Mouse (Mus musculus): Measurements from ENCODE around the gene Pikfyve. TPM values are rescaled to one million over a fixed set of nuclear protein-coding genes. Genes with fewer than 3 reads are reported as not detected.

Pikfyve gene
- polyA plus RNA-seq, 1 experiment from 2014 or later, result 3.7 TPM

DNA sequence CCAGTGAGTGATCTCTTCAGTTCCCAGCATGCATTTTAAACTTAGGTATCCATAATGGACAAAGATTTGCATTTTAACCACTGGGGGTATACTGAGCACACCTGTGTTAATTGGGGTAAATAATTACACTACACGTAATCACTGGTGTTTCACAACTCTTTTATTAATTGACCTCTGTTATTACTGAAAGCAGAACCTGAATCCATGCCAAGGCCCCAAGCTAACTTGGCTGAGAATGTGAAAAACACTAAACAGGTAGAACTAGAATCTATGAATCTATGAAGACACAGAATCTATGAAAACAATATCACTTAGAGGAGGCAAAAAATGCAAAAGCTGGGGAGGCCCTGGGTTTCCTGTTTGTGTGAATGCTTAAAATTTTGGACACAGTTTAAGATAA, 19.0 kb upstream of the Pikfyve start:
- Histone ChIP-seq H3K9me3 (replicated peaks; ENCODE audit: control insufficient read depth, low read length) (no peaks in the 10 kb centered on the region), H3K4me3 (ENCODE audit: low read depth, low read length) (no peak overlapping the region), H3K4me1 (ENCODE audit: control insufficient read depth, low read depth, low read length) (no peaks in the 10 kb centered on the region), H3K9ac (ENCODE audit: low read depth, low read length) (no peak overlapping the region), H3K4me2 (ENCODE audit: low read depth, low read length) (no peak overlapping the region), H3K36me3 (ENCODE audit: control insufficient read depth, insufficient read depth) (peaks cover 9% of the 10 kb centered on the region; the same call in 1 of the 2 replicates), H3K27ac (ENCODE audit: low read length) (no peak overlapping the region), H3K27me3 (ENCODE audit: control insufficient read depth, insufficient read depth, low read depth, low read length) (no peaks in the 10 kb centered on the region)
- ATAC-seq (ENCODE audit: low read depth), result no peak
- 74% methylated on average over 1 of the region's 1 CpGs for WGBS (ENCODE audit: insufficient replicate concordance)

DNA sequence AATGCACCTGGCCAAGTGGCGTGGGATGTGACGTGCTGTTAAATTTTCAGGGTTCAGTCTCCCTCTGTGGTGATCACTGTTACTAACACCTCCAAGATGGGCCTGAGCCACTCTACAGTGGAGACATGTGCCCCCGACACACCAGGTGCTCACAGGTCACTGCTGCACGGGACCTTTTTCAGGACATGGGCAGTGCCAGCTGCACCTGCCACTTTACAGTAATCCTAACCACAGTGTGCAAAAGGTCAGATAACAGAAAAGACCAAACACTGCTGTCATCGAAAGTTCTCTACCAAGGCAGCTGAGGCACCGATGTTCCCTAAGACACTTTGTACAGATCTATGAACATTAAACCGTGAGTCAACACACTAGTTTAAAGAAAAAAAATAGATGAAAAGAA, 16.9 kb upstream of the Pikfyve start:
- H3K36me3 ChIP-seq (ENCODE audit: control insufficient read depth, insufficient read depth), result peaks cover 8% of the 10 kb centered on the region; the same call in 1 of the 2 replicates
- no peaks in the 10 kb centered on the region for H3K27me3 ChIP-seq (ENCODE audit: control insufficient read depth, insufficient read depth, low read depth, low read length)
- WGBS (ENCODE audit: insufficient replicate concordance), result 54% methylated on average over 7 of the region's 7 CpGs
- no peak for ATAC-seq (ENCODE audit: low read depth)
- H3K27ac ChIP-seq (ENCODE audit: low read length), result no peak overlapping the region
- H3K9me3 ChIP-seq (replicated peaks; ENCODE audit: control insufficient read depth, low read length), result no peaks in the 10 kb centered on the region
- H3K4me1 ChIP-seq (ENCODE audit: control insufficient read depth, low read depth, low read length), result no peaks in the 10 kb centered on the region
- no peak overlapping the region for H3K4me3 ChIP-seq (ENCODE audit: low read depth, low read length)
- no peak overlapping the region for H3K9ac ChIP-seq (ENCODE audit: low read depth, low read length)
- no peak overlapping the region for H3K4me2 ChIP-seq (ENCODE audit: low read depth, low read length)

GRCm38 (mm10) chr1:65169947-65170346, 16.5 kb upstream of the Pikfyve start:
- ATAC-seq (ENCODE audit: low read depth), result no peak
- no peak overlapping the region for H3K4me2 ChIP-seq (ENCODE audit: low read depth, low read length)
- no peaks in the 10 kb centered on the region for H3K27me3 ChIP-seq (ENCODE audit: control insufficient read depth, insufficient read depth, low read depth, low read length)
- no peaks in the 10 kb centered on the region for H3K9me3 ChIP-seq (replicated peaks; ENCODE audit: control insufficient read depth, low read length)
- no peaks in the 10 kb centered on the region for H3K4me1 ChIP-seq (ENCODE audit: control insufficient read depth, low read depth, low read length)
- WGBS (ENCODE audit: insufficient replicate concordance), result 30% methylated on average over 5 of the region's 5 CpGs
- no peak overlapping the region for H3K9ac ChIP-seq (ENCODE audit: low read depth, low read length)
- H3K4me3 ChIP-seq (ENCODE audit: low read depth, low read length), result no peak overlapping the region
- H3K27ac ChIP-seq (ENCODE audit: low read length), result no peak overlapping the region
- peaks cover 5% of the 10 kb centered on the region; the same call in 1 of the 2 replicates for H3K36me3 ChIP-seq (ENCODE audit: control insufficient read depth, insufficient read depth)

DNA sequence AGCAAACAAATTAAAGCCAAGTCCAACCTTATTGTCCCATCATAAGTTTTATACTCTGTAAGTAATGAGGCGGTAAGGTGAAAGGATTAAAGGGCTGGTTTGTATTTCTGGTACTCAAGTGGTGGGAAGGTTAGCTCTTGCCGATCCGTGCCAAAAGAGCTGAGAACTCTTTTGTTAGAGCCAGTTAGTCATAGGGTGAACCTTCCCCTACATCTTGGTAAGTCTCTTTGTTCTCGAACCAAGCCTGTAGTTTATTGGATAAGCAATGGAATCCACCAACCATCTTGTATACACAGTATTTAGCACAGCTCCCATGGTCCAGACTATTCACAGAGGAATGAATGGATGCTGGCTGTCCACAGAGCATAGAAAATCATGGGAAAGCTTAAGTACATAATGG, 14.9 kb upstream of the Pikfyve start:
- no peak for ATAC-seq (ENCODE audit: low read depth)
- H3K4me2 ChIP-seq (ENCODE audit: low read depth, low read length), result no peak overlapping the region
- H3K9me3 ChIP-seq (replicated peaks; ENCODE audit: control insufficient read depth, low read length), result no peaks in the 10 kb centered on the region
- WGBS (ENCODE audit: insufficient replicate concordance), result 78% methylated on average over 4 of the region's 4 CpGs
- H3K4me3 ChIP-seq (ENCODE audit: low read depth, low read length), result no peak overlapping the region
- H3K27me3 ChIP-seq (ENCODE audit: control insufficient read depth, insufficient read depth, low read depth, low read length), result no peaks in the 10 kb centered on the region
- no peak overlapping the region for H3K27ac ChIP-seq (ENCODE audit: low read length)
- no peaks in the 10 kb centered on the region; the same call in 1 of the 2 replicates for H3K4me1 ChIP-seq (ENCODE audit: control insufficient read depth, low read depth, low read length)
- peaks cover 5% of the 10 kb centered on the region; the same call in 1 of the 2 replicates for H3K36me3 ChIP-seq (ENCODE audit: control insufficient read depth, insufficient read depth)
- no peak overlapping the region for H3K9ac ChIP-seq (ENCODE audit: low read depth, low read length)

DNA sequence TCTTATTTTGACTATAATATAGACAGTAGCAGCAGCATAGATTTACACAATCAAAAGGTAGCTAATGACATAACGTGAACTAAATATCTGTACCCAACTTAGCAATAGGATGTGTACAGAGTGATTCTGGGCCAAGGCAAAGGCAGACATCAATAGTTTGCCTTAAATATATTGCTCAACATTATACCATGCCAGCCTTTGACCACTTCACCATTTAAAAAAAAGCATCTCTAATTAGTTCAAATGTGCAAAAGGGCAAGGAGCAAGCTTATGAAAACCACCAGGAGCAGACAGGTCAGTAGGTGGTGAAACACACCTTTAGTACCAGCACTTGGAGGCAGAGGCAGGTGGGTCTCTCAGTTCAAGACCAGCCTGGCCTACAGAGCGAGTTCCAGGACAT, 12.8 kb upstream of the Pikfyve start:
- ATAC-seq (ENCODE audit: low read depth), result no peak
- Histone ChIP-seq H3K27ac (ENCODE audit: low read length) (no peak overlapping the region), H3K9me3 (replicated peaks; ENCODE audit: control insufficient read depth, low read length) (no peaks in the 10 kb centered on the region), H3K9ac (ENCODE audit: low read depth, low read length) (no peak overlapping the region), H3K36me3 (ENCODE audit: control insufficient read depth, insufficient read depth) (no peaks in the 10 kb centered on the region), H3K4me1 (ENCODE audit: control insufficient read depth, low read depth, low read length) (peaks cover 11% of the 10 kb centered on the region), H3K27me3 (ENCODE audit: control insufficient read depth, insufficient read depth, low read depth, low read length) (no peaks in the 10 kb centered on the region), H3K4me2 (ENCODE audit: low read depth, low read length) (no peak overlapping the region), H3K4me3 (ENCODE audit: low read depth, low read length) (no peak overlapping the region)
- 51% methylated on average over 2 of the region's 2 CpGs for WGBS (ENCODE audit: insufficient replicate concordance)

DNA sequence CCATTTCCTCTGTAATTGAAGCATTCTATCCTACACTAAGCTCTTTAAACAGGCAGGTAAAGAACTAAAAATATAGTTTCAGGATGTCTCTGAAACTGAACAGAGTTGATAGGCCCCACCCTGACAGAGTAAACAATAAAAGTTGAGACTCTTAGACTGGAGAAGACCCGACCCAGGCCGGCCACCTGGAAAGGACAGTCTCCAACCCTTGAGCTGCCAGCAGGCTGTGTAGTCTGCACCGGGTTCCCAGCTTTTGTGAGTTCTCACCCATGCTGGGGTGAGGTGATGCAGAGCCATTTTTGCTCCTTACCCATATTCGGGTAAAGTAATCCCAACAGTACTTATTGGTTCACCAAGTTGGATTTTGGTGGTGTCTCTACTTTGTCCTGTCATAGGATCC, 10.3 kb upstream of the Pikfyve start:
- ATAC-seq (ENCODE audit: low read depth), result no peak
- Histone ChIP-seq H3K36me3 (ENCODE audit: control insufficient read depth, insufficient read depth) (no peaks in the 10 kb centered on the region), H3K4me3 (ENCODE audit: low read depth, low read length) (no peak overlapping the region), H3K27me3 (ENCODE audit: control insufficient read depth, insufficient read depth, low read depth, low read length) (no peaks in the 10 kb centered on the region), H3K9ac (ENCODE audit: low read depth, low read length) (no peak overlapping the region), H3K9me3 (replicated peaks; ENCODE audit: control insufficient read depth, low read length) (no peaks in the 10 kb centered on the region), H3K4me1 (ENCODE audit: control insufficient read depth, low read depth, low read length) (peaks cover 16% of the 10 kb centered on the region), H3K4me2 (ENCODE audit: low read depth, low read length) (peak overlapping the region; percentile 12; the same call in 1 of the 2 replicates), H3K27ac (ENCODE audit: low read length) (no peak overlapping the region)
- WGBS (ENCODE audit: insufficient replicate concordance), result 69% methylated on average over 4 of the region's 4 CpGs

DNA sequence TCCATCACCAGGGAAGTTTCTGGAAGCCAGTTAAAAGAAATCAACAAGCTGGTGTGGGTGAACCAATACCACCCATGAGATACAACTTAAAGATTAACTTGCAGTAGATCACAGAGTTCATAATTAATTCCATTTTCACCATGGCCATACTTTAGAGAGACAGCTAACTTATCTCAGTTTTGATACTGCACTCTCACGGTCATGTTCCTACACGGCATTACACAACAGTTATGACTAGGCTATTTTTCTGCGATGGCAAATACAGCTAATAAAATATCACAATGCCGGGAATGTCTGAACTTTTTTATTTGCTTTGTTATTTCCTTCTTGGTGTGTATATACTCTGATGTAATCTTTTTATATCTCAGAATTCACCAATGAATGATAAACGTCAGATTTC, 9.6 kb upstream of the Pikfyve start:
- Histone ChIP-seq H3K4me1 (ENCODE audit: control insufficient read depth, low read depth, low read length) (peaks cover 16% of the 10 kb centered on the region), H3K9me3 (replicated peaks; ENCODE audit: control insufficient read depth, low read length) (no peaks in the 10 kb centered on the region), H3K4me2 (ENCODE audit: low read depth, low read length) (peak overlapping the region; percentile 42), H3K9ac (ENCODE audit: low read depth, low read length) (no peak overlapping the region), H3K4me3 (ENCODE audit: low read depth, low read length) (no peak overlapping the region), H3K36me3 (ENCODE audit: control insufficient read depth, insufficient read depth) (no peaks in the 10 kb centered on the region), H3K27me3 (ENCODE audit: control insufficient read depth, insufficient read depth, low read depth, low read length) (no peaks in the 10 kb centered on the region), H3K27ac (ENCODE audit: low read length) (0 out of 2 replicates have a peak overlapping the region, but pooled peaks have one; percentile 9)
- 16% methylated on average over 5 of the region's 5 CpGs for WGBS (ENCODE audit: insufficient replicate concordance)
- ATAC-seq (ENCODE audit: low read depth), result no peak

- H3K9ac ChIP-seq (ENCODE audit: low read depth, low read length), result peak overlapping the region; percentile 56
- H3K4me1 ChIP-seq (ENCODE audit: control insufficient read depth, low read depth, low read length), result peaks cover 16% of the 10 kb centered on the region
- no peaks in the 10 kb centered on the region for H3K36me3 ChIP-seq (ENCODE audit: control insufficient read depth, insufficient read depth)
- ATAC-seq (ENCODE audit: low read depth), result no peak
- H3K4me3 ChIP-seq (ENCODE audit: low read depth, low read length), result peak overlapping the region; percentile 71
- H3K27me3 ChIP-seq (ENCODE audit: control insufficient read depth, insufficient read depth, low read depth, low read length), result no peaks in the 10 kb centered on the region
- peak overlapping the region; percentile 96 for H3K27ac ChIP-seq (ENCODE audit: low read length)
- peak overlapping the region; percentile 95 for H3K4me2 ChIP-seq (ENCODE audit: low read depth, low read length)
- no peaks in the 10 kb centered on the region for H3K9me3 ChIP-seq (replicated peaks; ENCODE audit: control insufficient read depth, low read length)
- WGBS (ENCODE audit: insufficient replicate concordance), result 21% methylated on average over 3 of the region's 3 CpGs
Observed at GRCm38 (mm10) chr1:65177452-65177851, 9.0 kb upstream of the Pikfyve start.

DNA sequence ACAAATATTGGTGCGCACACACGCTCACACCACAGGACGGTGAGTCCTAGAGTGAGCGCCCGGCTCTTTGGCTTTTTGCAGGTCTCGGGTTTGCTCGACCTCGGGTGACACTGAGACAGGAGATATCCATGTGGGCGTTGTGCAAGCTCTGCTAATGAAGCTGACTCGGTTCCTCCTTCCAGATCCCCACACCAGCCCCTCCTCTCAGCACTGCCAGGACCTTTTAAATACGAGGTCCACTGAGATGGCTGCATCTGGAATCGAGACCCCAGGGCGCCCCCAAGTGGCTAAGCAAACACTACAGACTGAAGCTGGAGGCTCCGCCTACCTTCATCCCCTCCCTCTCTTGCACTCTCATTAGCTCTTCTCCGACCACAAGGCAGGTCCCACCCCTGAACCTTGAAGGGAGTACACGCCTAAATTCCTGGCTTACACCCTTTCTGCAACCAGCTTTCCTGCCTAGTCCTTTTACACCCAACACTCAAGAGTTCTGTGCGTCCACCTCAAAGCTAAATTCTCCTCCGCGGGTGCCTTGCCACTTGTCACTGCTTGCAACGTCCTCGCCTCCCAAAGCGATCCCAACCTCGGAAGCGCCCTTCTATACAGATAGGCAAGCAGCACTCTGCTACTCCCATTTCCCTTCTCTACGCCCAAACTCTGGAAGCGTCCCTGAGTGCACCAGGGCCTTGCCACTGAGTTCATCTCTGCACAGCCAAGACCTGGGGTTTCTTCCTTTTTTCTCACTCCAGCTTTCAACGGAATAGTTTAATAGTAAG, 8.2 kb upstream of the Pikfyve start:
- Histone ChIP-seq H3K4me1 (ENCODE audit: control insufficient read depth, low read depth, low read length) (peaks cover 16% of the 10 kb centered on the region), H3K27me3 (ENCODE audit: control insufficient read depth, insufficient read depth, low read depth, low read length) (no peaks in the 10 kb centered on the region), H3K4me3 (ENCODE audit: low read depth, low read length) (peak overlapping the region; percentile 71), H3K4me2 (ENCODE audit: low read depth, low read length) (peak overlapping the region; percentile 95), H3K27ac (ENCODE audit: low read length) (peak overlapping the region; percentile 96), H3K9ac (ENCODE audit: low read depth, low read length) (peak overlapping the region; percentile 56), H3K9me3 (replicated peaks; ENCODE audit: control insufficient read depth, low read length) (no peaks in the 10 kb centered on the region), H3K36me3 (ENCODE audit: control insufficient read depth, insufficient read depth) (no peaks in the 10 kb centered on the region)
- 2% methylated on average over 27 of the region's 27 CpGs for WGBS (ENCODE audit: insufficient replicate concordance)
- peak; percentile 77 for ATAC-seq (ENCODE audit: low read depth)

Measured in liver, embryonic 16.5 days (tissue).